Mouse (Mus musculus): ENCODE data around the gene Ip6k1. TPM values are rescaled to one million over a fixed set of nuclear protein-coding genes. Genes with fewer than 3 reads are reported as not detected.
A peak's percentile ranks its signal among the peaks of the same experiment; 100 is the strongest.

Gene Ip6k1
- polyA plus RNA-seq, 1 experiment from 2014 or later = 65.5 TPM

DNA sequence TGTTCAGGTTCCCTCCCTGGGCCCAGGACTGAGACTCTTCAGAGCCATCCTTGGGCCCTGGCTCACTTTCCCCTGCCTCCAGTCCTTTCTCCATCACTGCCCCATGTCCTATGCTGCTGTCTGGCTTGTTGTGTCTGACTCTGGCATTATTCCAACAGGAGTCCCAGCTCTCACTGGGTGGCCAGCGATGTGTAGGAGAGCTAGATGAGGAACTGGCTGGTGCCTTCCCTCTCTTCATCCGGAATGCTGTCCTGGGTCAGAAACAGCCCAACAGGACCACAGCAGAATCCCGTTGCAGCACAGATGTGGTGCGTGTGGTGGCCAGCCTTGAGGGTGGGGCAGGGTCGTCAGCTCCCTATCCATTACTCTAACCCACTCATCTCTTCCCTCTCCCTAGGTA is 32.0 kb upstream of the Ip6k1 start:
- Histone ChIP-seq H3K9me3 (no peaks in the 10 kb centered on the region), H3K4me1 (replicated peaks) (no peaks in the 10 kb centered on the region; the same call in 1 of the 2 replicates), H3K4me3 (no peak overlapping the region), H3K27ac (no peak overlapping the region), H3K27me3 (ENCODE audit: insufficient read depth, poor library complexity, severe bottlenecking) (no peaks in the 10 kb centered on the region), H3K36me3 (peaks cover 75% of the 10 kb centered on the region)
- DNase-seq (ENCODE audit: low spot score) = no peak
- 89% methylated on average over 5 of the region's 5 CpGs for WGBS

GRCm38 (mm10) chr9:107971690-107972541 is 30.4 kb upstream of the Ip6k1 start:
- Histone ChIP-seq H3K9me3 (no peaks in the 10 kb centered on the region), H3K27ac (no peak overlapping the region), H3K27me3 (ENCODE audit: insufficient read depth, poor library complexity, severe bottlenecking) (no peaks in the 10 kb centered on the region), H3K4me3 (no peak overlapping the region), H3K4me1 (replicated peaks) (peaks cover 6% of the 10 kb centered on the region), H3K36me3 (peaks cover 59% of the 10 kb centered on the region)
- no peak for DNase-seq (ENCODE audit: low spot score)
- 86% methylated on average over 8 of the region's 8 CpGs for WGBS

DNA sequence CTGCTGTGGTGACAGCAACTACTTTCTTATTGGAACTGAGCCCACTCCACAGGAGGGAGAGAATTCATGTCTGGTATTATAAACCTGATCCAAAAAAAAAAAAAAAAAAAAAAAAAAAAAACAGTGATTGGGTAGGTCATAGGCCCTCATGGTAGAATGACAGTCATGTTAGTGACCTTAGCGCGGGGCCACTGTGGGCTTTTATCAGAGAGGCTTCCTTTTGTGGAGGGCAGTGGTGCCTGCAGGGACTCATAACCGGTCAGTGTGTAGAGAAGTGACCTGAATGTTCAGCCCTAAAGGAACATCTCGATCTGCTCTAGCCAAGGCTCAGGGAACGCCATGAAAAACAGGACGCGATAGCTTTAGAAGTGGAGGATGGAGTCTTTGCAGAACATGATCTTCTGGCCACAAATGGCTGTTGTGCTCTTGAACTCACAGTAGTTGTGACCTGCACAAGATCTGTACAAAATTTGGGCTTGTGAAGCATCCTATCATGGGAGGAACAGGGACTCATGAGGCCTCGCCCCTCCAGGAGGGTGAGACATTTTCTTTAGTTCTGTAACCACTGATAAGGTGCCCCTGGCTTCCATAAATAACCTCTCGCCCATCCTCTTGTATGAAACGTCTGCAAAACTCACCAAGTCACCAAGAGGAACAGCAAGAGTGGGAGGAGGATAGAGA is 27.7 kb upstream of the Ip6k1 start:
- Histone ChIP-seq H3K27ac (no peak overlapping the region), H3K36me3 (peaks cover 34% of the 10 kb centered on the region)
- 80% methylated on average over 10 of the region's 10 CpGs for WGBS

DNA sequence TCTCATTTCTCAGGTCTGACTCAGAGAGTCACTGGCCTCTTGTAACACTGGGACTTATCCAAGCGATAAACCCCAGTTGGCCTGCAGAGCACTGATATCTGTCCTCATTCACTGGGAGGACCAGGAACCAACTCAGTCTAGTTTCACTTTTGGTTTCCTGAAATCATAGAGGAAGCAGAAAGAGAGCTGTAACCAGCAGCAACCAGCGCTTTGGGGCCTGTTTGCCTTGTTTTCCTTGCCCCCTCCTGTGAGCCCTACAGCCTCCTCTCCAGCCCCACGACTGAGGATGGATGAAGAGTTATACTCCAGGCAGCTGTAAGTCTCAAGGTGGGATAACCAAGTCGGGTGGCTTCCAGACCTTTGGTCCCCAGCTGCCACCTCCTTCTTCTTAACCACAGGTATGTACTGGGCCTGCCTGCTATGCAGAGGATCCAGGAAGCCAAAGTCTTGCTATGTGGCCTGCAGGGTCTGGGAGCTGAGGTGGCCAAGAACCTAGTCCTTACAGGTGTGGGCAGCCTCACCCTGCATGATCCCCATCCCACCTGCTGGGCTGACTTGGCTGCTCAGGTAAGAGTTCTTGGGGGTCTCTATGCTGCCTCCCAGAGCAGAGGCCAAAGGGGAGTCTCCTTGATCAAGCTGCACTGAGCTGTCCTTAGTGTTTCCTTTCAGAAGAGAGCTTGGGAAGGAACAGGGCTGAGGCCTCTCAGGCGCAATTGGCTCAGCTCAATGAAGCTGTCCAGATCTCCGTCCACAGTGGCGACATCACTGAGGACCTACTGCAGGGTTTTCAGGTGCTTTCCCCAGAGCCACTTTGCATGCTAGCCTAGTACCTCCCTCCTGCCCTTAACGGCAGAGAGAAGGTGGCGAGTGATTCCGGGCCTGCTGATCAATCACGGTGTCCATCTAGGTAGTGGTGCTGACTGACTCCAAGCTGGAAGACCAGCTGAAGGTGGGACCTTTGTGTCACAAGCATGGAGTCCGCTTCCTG is 26.6 kb upstream of the Ip6k1 start, which contains the start of gene Uba7:
Gene Uba7, plus strand, starts transcription at position 107 of the 988 bp plus-strand sequence.
- H3K9me3 ChIP-seq = no peaks in the 10 kb centered on the region
- 73% methylated on average over 12 of the region's 12 CpGs for WGBS
- H3K4me1 ChIP-seq (replicated peaks) = peaks cover 14% of the 10 kb centered on the region
- no peaks in the 10 kb centered on the region for H3K27me3 ChIP-seq (ENCODE audit: insufficient read depth, poor library complexity, severe bottlenecking)
- H3K36me3 ChIP-seq = peaks cover 23% of the 10 kb centered on the region
- H3K4me3 ChIP-seq = peak within 1 kb of the TSS; percentile 16
- H3K27ac ChIP-seq = peak within 1 kb of the TSS; percentile 66
- no peak for DNase-seq (ENCODE audit: low spot score)

More for the DNA sequence above, 27.7 kb upstream of the Ip6k1 start:
- H3K27me3 ChIP-seq (ENCODE audit: insufficient read depth, poor library complexity, severe bottlenecking) = no peaks in the 10 kb centered on the region
- H3K4me1 ChIP-seq (replicated peaks) = peaks cover 6% of the 10 kb centered on the region
- H3K9me3 ChIP-seq = no peaks in the 10 kb centered on the region
- DNase-seq (ENCODE audit: low spot score) = no peak
- no peak overlapping the region for H3K4me3 ChIP-seq

GRCm38 (mm10) chr9:107978815-107979214 is 23.5 kb upstream of the Ip6k1 start:
- peak overlapping the region; percentile 56 for H3K27ac ChIP-seq
- peaks cover 7% of the 10 kb centered on the region; the same call in 1 of the 2 replicates for H3K27me3 ChIP-seq (ENCODE audit: insufficient read depth, poor library complexity, severe bottlenecking)

GRCm38 (mm10) chr9:107981684-107982605 is 20.4 kb upstream of the Ip6k1 start:
- H3K27me3 ChIP-seq (ENCODE audit: insufficient read depth, poor library complexity, severe bottlenecking) = peaks cover 24% of the 10 kb centered on the region
- DNase-seq (ENCODE audit: low spot score) = peak; percentile 65
- H3K36me3 ChIP-seq = no peaks in the 10 kb centered on the region
- H3K9me3 ChIP-seq = no peaks in the 10 kb centered on the region
- peaks cover 68% of the 10 kb centered on the region for H3K4me1 ChIP-seq (replicated peaks)
- WGBS = 45% methylated on average over 7 of the region's 7 CpGs
- peak overlapping the region; percentile 72 for H3K4me3 ChIP-seq
- H3K27ac ChIP-seq = peak overlapping the region; percentile 88

More at GRCm38 (mm10) chr9:107978815-107979214, 23.5 kb upstream of the Ip6k1 start:
- Histone ChIP-seq H3K9me3 (no peaks in the 10 kb centered on the region), H3K4me3 (no peak overlapping the region), H3K4me1 (replicated peaks) (peaks cover 45% of the 10 kb centered on the region), H3K36me3 (no peaks in the 10 kb centered on the region)
- DNase-seq (ENCODE audit: low spot score) = no peak
- WGBS = 92% methylated on average over 12 of the region's 12 CpGs

- peak; percentile 77 for DNase-seq (ENCODE audit: low spot score)
- Histone ChIP-seq H3K27ac (peak within 1 kb of the TSS; percentile 88), H3K9me3 (no peaks in the 10 kb centered on the region), H3K4me3 (peak within 1 kb of the TSS; percentile 72), H3K36me3 (no peaks in the 10 kb centered on the region), H3K4me1 (replicated peaks) (peaks cover 68% of the 10 kb centered on the region), H3K27me3 (ENCODE audit: insufficient read depth, poor library complexity, severe bottlenecking) (peaks cover 24% of the 10 kb centered on the region)
- 47% methylated on average over 14 of the region's 14 CpGs for WGBS
Observed at GRCm38 (mm10) chr9:107982681-107983346, 19.5 kb upstream of the Ip6k1 start, which contains the start of gene Gm20661. Gene Gm20661, plus strand, starts transcription at chr9:107983058.

- Histone ChIP-seq H3K9me3 (no peaks in the 10 kb centered on the region), H3K36me3 (no peaks in the 10 kb centered on the region), H3K27ac (peak overlapping the region; percentile 88), H3K27me3 (ENCODE audit: insufficient read depth, poor library complexity, severe bottlenecking) (peaks cover 24% of the 10 kb centered on the region), H3K4me1 (replicated peaks) (peaks cover 72% of the 10 kb centered on the region), H3K4me3 (peak overlapping the region; percentile 72)
- DNase-seq (ENCODE audit: low spot score) = peak; percentile 75
- WGBS = 38% methylated on average over 4 of the region's 4 CpGs
Observed at GRCm38 (mm10) chr9:107983421-107983890, 18.8 kb upstream of the Ip6k1 start.

DNA sequence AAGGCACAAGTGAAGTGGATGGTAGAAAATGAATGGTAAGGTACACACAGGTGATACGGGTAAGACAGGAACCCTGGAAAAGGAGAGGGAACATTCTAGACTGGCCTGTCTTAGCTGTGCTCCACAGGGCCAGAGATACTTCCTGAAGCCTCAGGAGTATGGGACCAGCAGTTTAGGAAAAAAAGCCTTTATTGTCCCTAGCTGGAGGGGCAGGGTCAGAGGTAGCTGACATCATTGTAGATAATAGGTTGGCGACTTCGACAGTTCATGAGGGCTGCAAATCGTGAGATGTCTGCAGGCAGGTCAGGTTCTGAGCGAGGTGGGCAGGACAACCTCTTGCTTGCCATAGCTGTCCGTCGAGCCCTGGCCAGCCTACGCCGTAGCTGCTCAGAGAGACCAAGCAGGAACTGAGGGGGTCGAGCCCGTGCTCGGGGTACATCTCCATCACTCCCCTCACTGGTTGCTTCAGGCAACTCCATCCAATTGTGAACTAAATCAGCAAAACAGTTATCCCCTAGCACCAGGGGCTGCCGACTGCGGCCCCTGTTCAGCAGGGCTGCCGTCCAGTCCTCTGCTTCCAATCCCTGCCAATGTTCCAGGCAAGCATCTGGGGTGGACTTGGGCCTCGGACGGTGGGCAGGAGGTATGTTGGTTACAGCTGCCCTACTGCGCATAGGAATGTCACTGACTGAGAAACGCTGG is 18.1 kb upstream of the Ip6k1 start:
- DNase-seq (ENCODE audit: low spot score) = no peak
- Histone ChIP-seq H3K4me1 (replicated peaks) (peaks cover 73% of the 10 kb centered on the region), H3K36me3 (no peaks in the 10 kb centered on the region), H3K4me3 (peak overlapping the region; percentile 72), H3K27me3 (ENCODE audit: insufficient read depth, poor library complexity, severe bottlenecking) (peaks cover 24% of the 10 kb centered on the region), H3K27ac (peak overlapping the region; percentile 88), H3K9me3 (no peaks in the 10 kb centered on the region)
- 63% methylated on average over 19 of the region's 19 CpGs for WGBS

GRCm38 (mm10) chr9:107984754-107985055 is 17.6 kb upstream of the Ip6k1 start:
- no peaks in the 10 kb centered on the region for H3K9me3 ChIP-seq
- WGBS = 57% methylated on average over 9 of the region's 9 CpGs
- H3K27me3 ChIP-seq (ENCODE audit: insufficient read depth, poor library complexity, severe bottlenecking) = peaks cover 24% of the 10 kb centered on the region
- H3K36me3 ChIP-seq = no peaks in the 10 kb centered on the region
- peak overlapping the region; percentile 72 for H3K4me3 ChIP-seq
- DNase-seq (ENCODE audit: low spot score) = no peak
- H3K4me1 ChIP-seq (replicated peaks) = peaks cover 72% of the 10 kb centered on the region
- peak overlapping the region; percentile 88 for H3K27ac ChIP-seq
